Mouse (Mus musculus) mouse trophoblast stem cell (cell line): ENCODE data around the gene Rapgef1.
"Not testable (repeated sequence)": the region's sequence is repeated elsewhere in the genome, so short reads cannot be mapped to it uniquely, and the experiment has no call there.

ENCODE experiments used
- in situ Hi-C, 2 experiments: fragments of 300-500 bp; cut with MseI, MboI; formaldehyde crosslinking; loops; 2 replicates in 1 of 2; 3 replicates in 1 of 2; pipeline ENCODE4 v1.15.1; 2025

Rapgef1 gene

GRCm38 (mm10) chr2:29703104-29704081 lies 83.9 kb downstream of the Rapgef1 start:
- in situ Hi-C loops = no loop called here

- in situ Hi-C loops = no loop called here
Measured at GRCm38 (mm10) chr2:29705493-29705892, 86.0 kb downstream of the Rapgef1 start.

GRCm38 (mm10) chr2:29706726-29707620 lies 87.5 kb downstream of the Rapgef1 start:
- in situ Hi-C loops = no loop called here

- in situ Hi-C loops = no loop called here
Measured at GRCm38 (mm10) chr2:29707731-29708130, 88.2 kb downstream of the Rapgef1 start.

- in situ Hi-C loops = not testable (repeated sequence)
Measured at GRCm38 (mm10) chr2:29708209-29708608, 88.7 kb downstream of the Rapgef1 start.

- in situ Hi-C loops = no loop called here
Measured at GRCm38 (mm10) chr2:29711038-29711437, 91.5 kb downstream of the Rapgef1 start.

- in situ Hi-C loops = no loop called here
Measured at GRCm38 (mm10) chr2:29711877-29712276, 92.4 kb downstream of the Rapgef1 start.

- in situ Hi-C loops = no loop called here
Measured at GRCm38 (mm10) chr2:29713501-29713900, 94.0 kb downstream of the Rapgef1 start.

GRCm38 (mm10) chr2:29714127-29714526 lies 94.6 kb downstream of the Rapgef1 start:
- in situ Hi-C loops = no loop called here

- in situ Hi-C loops = no loop called here
Measured at GRCm38 (mm10) chr2:29716143-29716542, 96.6 kb downstream of the Rapgef1 start.

GRCm38 (mm10) chr2:29716691-29717090 lies 97.2 kb downstream of the Rapgef1 start:
- in situ Hi-C loops = no loop called here

GRCm38 (mm10) chr2:29718581-29718980 lies 99.1 kb downstream of the Rapgef1 start:
- in situ Hi-C loops = no loop called here

GRCm38 (mm10) chr2:29723132-29723531 lies 103.6 kb downstream of the Rapgef1 start:
- in situ Hi-C loops = no loop called here

- in situ Hi-C loops = no loop called here
Measured at GRCm38 (mm10) chr2:29724664-29725365, 105.3 kb downstream of the Rapgef1 start.

- in situ Hi-C loops = no loop called here
Measured at GRCm38 (mm10) chr2:29729500-29729899, 110.0 kb downstream of the Rapgef1 start.

GRCm38 (mm10) chr2:29731545-29731944 lies 112.0 kb downstream of the Rapgef1 start:
- in situ Hi-C loops = no loop called here

GRCm38 (mm10) chr2:29732559-29732958 lies 113.0 kb downstream of the Rapgef1 start:
- in situ Hi-C loops = no loop called here

GRCm38 (mm10) chr2:29733348-29733747 lies 113.8 kb downstream of the Rapgef1 start:
- in situ Hi-C loops = no loop called here

- in situ Hi-C loops = no loop called here
Measured at GRCm38 (mm10) chr2:29735708-29736107, 116.2 kb downstream of the Rapgef1 start.

- in situ Hi-C loops = no loop called here
Measured at GRCm38 (mm10) chr2:29737209-29737925, 117.8 kb downstream of the Rapgef1 start.

GRCm38 (mm10) chr2:29738799-29739198 lies 119.3 kb downstream of the Rapgef1 start:
- in situ Hi-C loops = no loop called here
